Mouse (Mus musculus) embryo, embryonic 10 days (tissue): ENCODE measurements at regions not wholly inside any gene's neighbourhood (a gene's known extent, or its start where the extent isn't known, plus 50 kb on each side); places are given as distances from the start of the nearest gene placed in this dataset.
A peak's percentile ranks its signal among the peaks of the same experiment; 100 is the strongest.
"Not testable (repeated sequence)": the region's sequence is repeated elsewhere in the genome, so short reads cannot be mapped to it uniquely, and the experiment has no call there.

Experiments used
- DNase-seq: peaks from one replicate; pipeline ENCODE4 v3.0.0-alpha.2; 2015; ENCODE audit warnings: low spot score

GRCm38 (mm10) chr11:41090391-41090900 lies 335.3 kb upstream of the Ccng1 start:
- DNase-seq: not testable (repeated sequence)

GRCm38 (mm10) chr11:41063570-41063969 lies 308.5 kb upstream of the Ccng1 start:
- no peak for DNase-seq

GRCm38 (mm10) chr11:41057796-41058195 lies 302.7 kb upstream of the Ccng1 start:
- no peak for DNase-seq

- no peak for DNase-seq
These were observed 274.9 kb upstream of the Ccng1 start for GRCm38 (mm10) chr11:41030018-41030417.

GRCm38 (mm10) chr11:41010096-41010495 lies 255.0 kb upstream of the Ccng1 start:
- DNase-seq: no peak

GRCm38 (mm10) chr11:40972806-40973205 lies 217.7 kb upstream of the Ccng1 start:
- no peak for DNase-seq

- DNase-seq: peak; percentile 80
These were observed 172.1 kb upstream of the Ccng1 start for GRCm38 (mm10) chr11:40927168-40927567.

GRCm38 (mm10) chr11:40891485-40891884 lies 136.4 kb upstream of the Ccng1 start:
- no peak for DNase-seq

GRCm38 (mm10) chr11:40884509-40884908 lies 129.4 kb upstream of the Ccng1 start:
- DNase-seq: no peak

GRCm38 (mm10) chr11:40879589-40879988 lies 124.5 kb upstream of the Ccng1 start:
- DNase-seq: no peak

- DNase-seq: no peak
These were observed 117.9 kb upstream of the Ccng1 start for GRCm38 (mm10) chr11:40873002-40873401.

GRCm38 (mm10) chr11:40865694-40866093 lies 110.6 kb upstream of the Ccng1 start:
- DNase-seq: peak; percentile 71

GRCm38 (mm10) chr11:40851361-40851760 lies 96.2 kb upstream of the Ccng1 start:
- DNase-seq: no peak

GRCm38 (mm10) chr11:40850652-40851092 lies 95.6 kb upstream of the Ccng1 start:
- DNase-seq: peak; percentile 28

- DNase-seq: no peak
These were observed 91.5 kb upstream of the Ccng1 start for GRCm38 (mm10) chr11:40846586-40846985.

- no peak for DNase-seq
These were observed 80.3 kb upstream of the Ccng1 start for GRCm38 (mm10) chr11:40835393-40835792.
